Mouse (Mus musculus) kidney, embryonic 16.5 days (tissue): ENCODE results near the gene Pla2g6. TPM values are rescaled to one million over a fixed set of nuclear protein-coding genes. Genes with fewer than 3 reads are reported as not detected.

Source experiments
- ATAC-seq: fragments of 200-750 bp; cut with Nextera tagmentation; 2 replicates; pipeline ENCODE4 v1.8.0; 2017; ENCODE audit warnings: moderate TSS enrichment; ENCODE audit not compliant: low FRiP score, low TSS enrichment
- H3K27ac ChIP-seq: fragments of 300-500 bp; sonication (generic); 2 replicates; pipeline ENCODE4 v1.5.1; 2014; ENCODE audit warnings: low read length
- H3K27me3 ChIP-seq: fragments of 300-500 bp; sonication (generic); 2 replicates; pipeline ENCODE4 v1.6.1; 2014; ENCODE audit warnings: low read length, control low read depth, mixed read lengths; ENCODE audit not compliant: insufficient read depth
- H3K36me3 ChIP-seq: fragments of 300-500 bp; sonication (generic); 2 replicates; pipeline ENCODE4 v1.6.1; 2014; ENCODE audit warnings: low read length, control low read depth, mixed read lengths; ENCODE audit not compliant: insufficient read depth
- H3K4me1 ChIP-seq: fragments of 300-500 bp; sonication (generic); 2 replicates; pipeline ENCODE4 v1.6.1; 2014; ENCODE audit warnings: low read length, control low read depth, mixed read lengths; ENCODE audit not compliant: insufficient read depth
- H3K4me2 ChIP-seq: fragments of 300-500 bp; sonication (generic); replicated peaks from 2 replicates; pipeline ENCODE4 v1.6.1; 2014; ENCODE audit warnings: low read depth, low read length
- H3K4me3 ChIP-seq: fragments of 300-500 bp; sonication (generic); 2 replicates; pipeline ENCODE4 v1.5.1; 2014; ENCODE audit warnings: mild to moderate bottlenecking, low read length
- H3K9ac ChIP-seq: fragments of 300-500 bp; sonication (generic); replicated peaks from 2 replicates; pipeline ENCODE4 v1.6.1; 2014; ENCODE audit warnings: low read length
- H3K9me3 ChIP-seq: fragments of 300-500 bp; sonication (generic); 2 replicates; pipeline ENCODE4 v1.6.1; 2016; ENCODE audit warnings: low read length, control low read depth
- whole genome bisulfite sequencing: fragments of 180-500 bp; shearing (Covaris S2); extraction: QIAGEN DNeasy Blood & Tissue Kit; methylation state at CpG from one replicate; pipeline ENCODE4 v1.1.7; 2014; 5-methylcytosine and 5-hydroxymethylcytosine counted together
- polyA plus RNA-seq: library from polyadenylated mRNA; unstranded; fragments of >200 nt; fragmentation: Nextera tagmentation; extraction: Ambion mirVana; gene quantifications from 2 replicates; pipeline ENCODE4 v1.2.1, GENCODE M21; 2015

Pla2g6 gene
- polyA plus RNA-seq, 1 experiment from 2014 or later: 18.3 TPM

DNA sequence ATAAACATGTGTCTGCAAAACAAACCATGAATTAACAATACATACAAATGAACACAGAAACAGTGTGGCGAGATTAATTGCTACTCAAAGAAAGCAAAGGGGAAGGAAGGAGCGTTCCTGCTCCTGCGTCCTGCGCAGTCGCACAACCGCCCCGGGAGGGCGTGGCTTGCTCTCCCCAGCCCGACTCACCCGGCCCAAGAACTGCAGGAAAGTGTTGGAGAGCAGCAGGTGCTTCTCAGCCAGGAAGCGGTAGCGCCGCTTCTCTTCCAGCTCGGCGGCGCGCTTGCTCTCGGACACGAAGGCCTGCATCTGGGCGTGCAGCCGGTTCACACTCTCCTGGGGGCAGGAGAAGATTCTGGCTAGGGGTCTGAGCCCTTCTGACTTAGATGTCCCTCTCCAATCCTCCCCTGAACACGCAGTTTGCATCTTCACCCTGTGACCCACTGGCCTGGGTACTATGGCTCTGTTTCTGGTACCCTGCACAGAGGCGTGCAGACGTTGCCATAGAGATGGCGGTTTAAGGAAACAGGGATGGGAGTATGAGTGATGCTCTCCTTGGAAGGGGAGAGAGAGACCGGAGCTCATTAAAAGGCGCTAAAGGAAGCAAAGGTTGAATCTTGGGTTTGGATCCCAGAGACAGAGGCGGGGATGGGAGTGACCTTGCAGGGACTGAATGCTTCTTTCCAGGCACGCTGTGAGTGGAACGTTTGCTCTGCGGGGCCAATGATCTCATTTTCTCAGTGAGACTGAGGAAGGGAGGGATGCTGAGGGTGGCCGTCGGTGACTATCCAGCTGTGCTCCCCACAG is 57.7 kb downstream of the Pla2g6 start:
- no peak overlapping the region for H3K27ac ChIP-seq
- no peaks in the 10 kb centered on the region for H3K9me3 ChIP-seq
- peak overlapping the region; percentile 40 for H3K4me3 ChIP-seq
- ATAC-seq: peak; percentile 75
- H3K27me3 ChIP-seq: no peaks in the 10 kb centered on the region
- no peaks in the 10 kb centered on the region for H3K36me3 ChIP-seq
- WGBS: 2% methylated on average over 33 of the region's 33 CpGs
- peak overlapping the region; percentile 58 for H3K9ac ChIP-seq
- peaks cover 12% of the 10 kb centered on the region for H3K4me1 ChIP-seq
- peak overlapping the region; percentile 55 for H3K4me2 ChIP-seq

DNA sequence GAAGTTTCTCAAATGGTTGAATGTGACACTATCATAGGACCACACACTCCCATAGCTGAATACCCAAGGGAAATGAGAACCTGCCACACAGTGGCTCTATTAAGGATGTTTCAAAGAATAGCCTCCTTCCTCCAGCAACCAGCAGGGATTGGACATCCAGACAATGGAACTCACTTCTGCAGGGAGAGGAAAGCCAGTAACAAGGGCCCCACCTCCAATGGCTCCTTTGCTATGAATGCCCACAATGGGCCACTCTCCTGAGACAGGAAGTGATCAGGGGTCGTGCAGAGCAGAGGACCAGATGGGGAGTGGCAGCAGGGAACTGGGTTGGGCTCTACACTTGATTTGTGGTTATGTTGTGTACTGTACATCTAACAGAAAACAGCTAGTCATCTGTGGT is 59.7 kb downstream of the Pla2g6 start:
- H3K9me3 ChIP-seq: no peaks in the 10 kb centered on the region; the same call in 1 of the 2 replicates
- no peak overlapping the region for H3K4me3 ChIP-seq
- H3K4me1 ChIP-seq: peaks cover 12% of the 10 kb centered on the region
- WGBS: 38% methylated on average over 1 of the region's 1 CpGs
- H3K36me3 ChIP-seq: no peaks in the 10 kb centered on the region
- H3K4me2 ChIP-seq: no peak overlapping the region
- H3K27me3 ChIP-seq: 0 out of 2 replicates have a peak, but pooled peaks cover 2% of the 10 kb centered on the region
- no peak for ATAC-seq
- no peak overlapping the region for H3K27ac ChIP-seq
- no peak overlapping the region for H3K9ac ChIP-seq

DNA sequence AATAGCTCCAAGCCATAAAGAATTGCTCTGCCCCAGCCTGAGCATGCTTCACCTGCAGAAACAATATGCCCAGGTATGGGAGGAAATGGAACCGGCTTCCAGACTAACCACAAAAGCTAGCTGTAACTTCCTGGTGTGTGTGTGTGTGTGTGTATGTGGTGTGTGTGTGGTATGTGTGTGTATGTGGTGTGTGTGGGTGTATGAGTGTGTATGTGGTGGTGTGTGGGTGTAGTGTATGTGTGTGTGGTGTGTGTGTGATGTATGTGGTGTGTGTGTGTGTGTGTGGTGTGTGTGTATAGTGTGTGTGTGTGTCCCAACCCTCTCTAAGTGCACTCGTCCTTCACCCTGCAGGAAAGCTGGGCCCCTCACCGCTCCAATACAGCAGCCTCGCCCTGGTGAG is 62.8 kb downstream of the Pla2g6 start:
- H3K9ac ChIP-seq: no peak overlapping the region
- no peak for ATAC-seq
- H3K4me3 ChIP-seq: no peak overlapping the region
- no peak overlapping the region for H3K4me2 ChIP-seq
- 63% methylated on average over 4 of the region's 4 CpGs for WGBS
- H3K27me3 ChIP-seq: peaks cover 27% of the 10 kb centered on the region; the same call in 1 of the 2 replicates
- no peaks in the 10 kb centered on the region for H3K36me3 ChIP-seq
- H3K27ac ChIP-seq: no peak overlapping the region
- H3K4me1 ChIP-seq: peaks cover 23% of the 10 kb centered on the region
- H3K9me3 ChIP-seq: no peaks in the 10 kb centered on the region; the same call in 1 of the 2 replicates

DNA sequence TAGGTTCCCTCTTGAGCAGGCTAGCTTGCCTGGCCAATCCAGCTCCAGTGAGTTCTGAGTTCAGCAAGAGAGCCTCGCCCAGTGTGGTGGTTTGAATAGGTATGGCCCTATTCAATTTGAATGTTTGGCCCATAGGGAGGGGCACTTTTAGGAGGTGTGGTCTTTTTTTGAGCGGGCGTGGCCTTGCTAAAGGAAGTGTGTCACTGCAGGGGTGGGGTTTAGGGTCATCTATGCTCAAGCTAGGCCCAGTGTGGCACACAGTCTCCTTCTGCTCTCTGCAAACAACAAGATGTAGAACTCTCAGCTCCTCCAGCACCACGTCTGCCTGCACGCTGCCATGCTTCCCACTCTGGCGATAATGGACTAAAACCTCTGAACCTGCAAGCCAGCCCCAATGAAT is 64.5 kb downstream of the Pla2g6 start:
- Histone ChIP-seq H3K9me3 (no peaks in the 10 kb centered on the region; the same call in 1 of the 2 replicates), H3K4me3 (no peak overlapping the region), H3K36me3 (no peaks in the 10 kb centered on the region), H3K9ac (no peak overlapping the region), H3K4me1 (peaks cover 27% of the 10 kb centered on the region), H3K27ac (no peak overlapping the region), H3K27me3 (peaks cover 31% of the 10 kb centered on the region; the same call in 1 of the 2 replicates), H3K4me2 (no peak overlapping the region)
- 95% methylated on average over 6 of the region's 6 CpGs for WGBS
- ATAC-seq: no peak

DNA sequence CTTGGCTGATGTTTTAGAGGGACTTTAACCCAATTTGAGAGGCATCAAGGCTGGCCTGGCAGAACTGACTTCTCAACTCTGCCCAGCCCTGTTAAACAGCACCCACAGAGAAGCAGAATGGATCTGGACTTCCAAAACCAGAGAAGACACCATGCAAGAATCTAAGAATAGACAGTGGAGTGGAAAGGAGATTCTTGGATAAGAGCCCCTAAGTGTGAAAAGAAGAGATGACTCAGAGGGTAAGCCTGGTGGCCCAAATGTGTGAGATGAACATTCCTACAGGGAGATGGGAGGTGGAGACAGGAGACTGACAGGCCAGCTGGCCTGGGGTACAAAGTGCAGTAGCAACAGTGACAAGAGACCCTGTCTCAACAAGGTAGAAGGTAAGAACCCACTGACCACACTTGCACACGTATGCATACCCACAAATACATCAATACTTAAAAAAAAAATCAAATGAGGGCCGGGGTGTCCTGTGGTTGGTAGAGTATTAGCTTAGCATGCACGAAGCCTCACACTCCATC is 65.3 kb downstream of the Pla2g6 start:
- Histone ChIP-seq H3K4me3 (no peak overlapping the region), H3K27me3 (peaks cover 31% of the 10 kb centered on the region; the same call in 1 of the 2 replicates), H3K9me3 (no peaks in the 10 kb centered on the region; the same call in 1 of the 2 replicates), H3K4me1 (peaks cover 29% of the 10 kb centered on the region), H3K36me3 (no peaks in the 10 kb centered on the region), H3K27ac (no peak overlapping the region), H3K4me2 (no peak overlapping the region), H3K9ac (no peak overlapping the region)
- 94% methylated on average over 3 of the region's 3 CpGs for WGBS
- no peak for ATAC-seq

DNA sequence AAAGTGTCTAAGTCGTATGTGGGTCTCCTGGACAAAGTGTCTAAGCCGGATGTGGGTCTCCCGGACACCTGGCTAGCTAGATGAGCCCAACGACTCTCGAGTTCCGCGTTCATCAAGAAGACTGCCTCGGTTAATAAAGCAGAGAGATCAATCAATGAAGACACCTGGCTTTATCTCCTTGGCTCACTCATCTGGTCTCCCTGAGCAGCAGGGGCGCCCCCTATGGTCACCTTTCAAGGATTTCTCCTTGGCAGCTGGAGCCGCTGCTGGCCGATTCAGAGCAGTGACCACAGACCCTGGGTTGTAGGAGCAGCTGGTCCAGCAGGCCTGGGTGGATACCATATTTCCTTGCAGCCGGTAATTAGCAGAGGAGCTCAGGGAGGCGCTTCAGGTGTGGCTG is 65.8 kb downstream of the Pla2g6 start:
- peak overlapping the region; percentile 100 for H3K4me2 ChIP-seq
- peaks cover 31% of the 10 kb centered on the region; the same call in 1 of the 2 replicates for H3K27me3 ChIP-seq
- WGBS: 18% methylated on average over 13 of the region's 13 CpGs
- H3K9me3 ChIP-seq: no peaks in the 10 kb centered on the region; the same call in 1 of the 2 replicates
- no peak for ATAC-seq
- H3K36me3 ChIP-seq: no peaks in the 10 kb centered on the region
- H3K4me1 ChIP-seq: peaks cover 29% of the 10 kb centered on the region
- H3K9ac ChIP-seq: no peak overlapping the region
- H3K27ac ChIP-seq: no peak overlapping the region
- H3K4me3 ChIP-seq: peak overlapping the region; percentile 66; the same call in 1 of the 2 replicates

DNA sequence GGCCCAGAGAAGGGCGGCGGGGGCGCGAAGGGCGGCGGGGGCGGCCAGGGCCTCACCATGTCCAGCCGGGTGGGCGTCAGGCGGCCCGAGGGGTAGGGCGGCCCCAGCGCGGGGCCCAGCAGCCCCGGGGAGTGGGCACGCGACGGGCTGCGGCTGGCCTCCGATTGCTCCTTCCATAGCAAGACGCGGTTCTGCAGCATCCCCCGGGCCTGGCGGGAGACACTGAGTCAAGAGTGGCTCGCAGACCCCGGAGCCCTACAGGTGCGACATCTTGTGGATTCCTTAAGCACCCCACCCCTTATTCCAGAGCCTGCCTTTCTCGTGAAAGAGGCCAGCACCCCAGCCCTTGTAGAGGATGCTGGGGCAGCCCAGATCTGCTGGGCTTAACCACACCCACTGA is 66.4 kb downstream of the Pla2g6 start:
- WGBS: under 1% methylated on average over 22 of the region's 28 CpGs
- no peaks in the 10 kb centered on the region for H3K36me3 ChIP-seq
- peaks cover 31% of the 10 kb centered on the region; the same call in 1 of the 2 replicates for H3K27me3 ChIP-seq
- peak overlapping the region; percentile 66 for H3K4me3 ChIP-seq
- no peak overlapping the region for H3K27ac ChIP-seq
- H3K9ac ChIP-seq: peak overlapping the region; percentile 75
- peak; percentile 52 for ATAC-seq
- peaks cover 29% of the 10 kb centered on the region for H3K4me1 ChIP-seq
- H3K4me2 ChIP-seq: peak overlapping the region; percentile 100
- H3K9me3 ChIP-seq: no peaks in the 10 kb centered on the region; the same call in 1 of the 2 replicates

DNA sequence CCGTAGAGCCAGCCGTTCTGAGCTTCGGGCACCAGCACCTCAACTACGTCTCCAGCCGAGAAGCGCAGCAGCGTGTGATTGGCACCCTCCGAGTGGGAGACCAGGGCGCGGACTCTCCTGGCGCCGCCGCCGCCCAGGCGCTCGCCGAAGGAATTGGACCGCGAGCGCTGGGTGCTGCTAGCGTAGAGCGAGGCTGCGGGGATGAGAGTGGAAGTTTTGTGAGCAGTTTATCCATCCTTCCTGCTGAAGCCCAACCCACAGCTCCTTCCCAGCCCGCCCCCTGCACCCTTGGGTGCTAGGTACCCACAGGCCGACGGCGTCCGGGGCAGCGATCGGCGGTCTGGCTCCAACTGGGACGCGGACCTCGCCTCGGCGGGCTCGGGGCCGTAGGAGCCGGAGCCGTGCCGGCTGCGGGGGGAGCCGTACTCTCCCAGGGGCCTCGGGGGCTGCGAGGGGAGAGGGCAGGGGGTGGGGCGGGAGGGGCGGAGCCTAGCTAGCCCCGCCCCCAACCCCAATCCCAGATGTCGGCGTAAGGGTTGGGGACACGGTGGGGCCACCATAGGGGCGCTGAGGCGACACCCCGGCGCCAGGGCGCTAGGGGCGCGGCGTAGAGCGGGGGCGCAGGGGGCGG is 67.0 kb downstream of the Pla2g6 start:
- peak overlapping the region; percentile 100 for H3K4me2 ChIP-seq
- under 1% methylated on average over 37 of the region's 62 CpGs for WGBS
- H3K4me1 ChIP-seq: peaks cover 29% of the 10 kb centered on the region
- no peak overlapping the region for H3K27ac ChIP-seq
- peak; percentile 58 for ATAC-seq
- H3K9ac ChIP-seq: peak overlapping the region; percentile 75
- H3K4me3 ChIP-seq: peak overlapping the region; percentile 66
- no peaks in the 10 kb centered on the region for H3K36me3 ChIP-seq
- H3K27me3 ChIP-seq: peaks cover 31% of the 10 kb centered on the region; the same call in 1 of the 2 replicates
- H3K9me3 ChIP-seq: no peaks in the 10 kb centered on the region; the same call in 1 of the 2 replicates

DNA sequence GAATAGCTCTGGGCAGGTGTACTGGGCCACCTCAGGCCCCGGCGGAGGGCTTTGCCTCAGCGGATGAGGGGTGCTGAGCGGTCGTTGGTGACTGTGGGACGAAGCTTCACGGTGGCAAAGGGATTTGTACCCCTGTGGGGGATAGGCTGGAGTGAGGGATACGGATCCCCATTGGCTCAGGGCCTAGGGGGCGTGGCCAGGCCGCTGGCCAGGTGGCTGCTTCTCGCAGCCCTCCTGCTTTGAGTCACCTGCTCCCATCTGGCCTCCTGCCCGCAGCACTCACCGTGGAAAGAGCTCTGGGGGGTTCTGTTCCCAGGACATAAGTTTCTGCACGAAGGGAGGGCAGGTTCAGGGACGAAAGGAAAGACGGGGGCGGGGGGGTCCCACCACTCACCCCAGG is 69.7 kb downstream of the Pla2g6 start:
- Histone ChIP-seq H3K27me3 (peaks cover 37% of the 10 kb centered on the region), H3K4me2 (no peak overlapping the region), H3K9me3 (no peaks in the 10 kb centered on the region), H3K36me3 (no peaks in the 10 kb centered on the region), H3K4me1 (peaks cover 29% of the 10 kb centered on the region), H3K27ac (peak overlapping the region; percentile 38), H3K4me3 (no peak overlapping the region), H3K9ac (no peak overlapping the region)
- WGBS: 28% methylated on average over 17 of the region's 17 CpGs
- ATAC-seq: no peak
